Mouse (Mus musculus): ENCODE measurements at regions not wholly inside any gene's neighbourhood (a gene's known extent, or its start where the extent isn't known, plus 50 kb on each side); places are given as distances from the start of the nearest gene placed in this dataset.

DNA sequence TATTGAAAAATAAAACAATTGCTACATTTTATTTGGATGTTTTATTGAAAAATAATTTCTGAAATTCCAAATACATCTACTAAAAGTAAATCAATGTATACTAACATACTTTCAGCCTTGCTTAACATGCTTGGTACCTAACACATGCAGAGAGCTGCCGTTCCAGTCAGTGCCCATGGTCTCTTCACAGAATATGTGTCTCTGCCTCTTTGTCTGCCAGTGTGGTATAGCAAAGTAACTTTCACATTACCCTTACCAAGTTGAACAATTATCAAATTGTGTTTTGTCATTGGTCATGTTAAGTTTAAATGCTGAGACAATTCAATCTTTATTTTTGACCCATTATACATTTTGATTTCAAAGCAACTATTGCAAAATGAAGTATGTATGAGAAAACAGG is 1159.2 kb upstream of the Foxg1 start:
- Histone ChIP-seq H3K27me3 (no peaks in the 10 kb centered on the region), H3K9ac (no peak overlapping the region), H3K27ac (0 out of 2 replicates have a peak overlapping the region, but pooled peaks have one; percentile 60), H3K36me3 (no peaks in the 10 kb centered on the region), H3K4me2 (no peak overlapping the region), H3K4me1 (replicated peaks) (peaks cover 6% of the 10 kb centered on the region; the same call in 1 of the 2 replicates), H3K9me3 (no peaks in the 10 kb centered on the region), H3K4me3 (no peak overlapping the region)
- WGBS: 28% methylated on average over 1 of the region's 1 CpGs
- ATAC-seq (ENCODE audit: low FRiP score): no peak

DNA sequence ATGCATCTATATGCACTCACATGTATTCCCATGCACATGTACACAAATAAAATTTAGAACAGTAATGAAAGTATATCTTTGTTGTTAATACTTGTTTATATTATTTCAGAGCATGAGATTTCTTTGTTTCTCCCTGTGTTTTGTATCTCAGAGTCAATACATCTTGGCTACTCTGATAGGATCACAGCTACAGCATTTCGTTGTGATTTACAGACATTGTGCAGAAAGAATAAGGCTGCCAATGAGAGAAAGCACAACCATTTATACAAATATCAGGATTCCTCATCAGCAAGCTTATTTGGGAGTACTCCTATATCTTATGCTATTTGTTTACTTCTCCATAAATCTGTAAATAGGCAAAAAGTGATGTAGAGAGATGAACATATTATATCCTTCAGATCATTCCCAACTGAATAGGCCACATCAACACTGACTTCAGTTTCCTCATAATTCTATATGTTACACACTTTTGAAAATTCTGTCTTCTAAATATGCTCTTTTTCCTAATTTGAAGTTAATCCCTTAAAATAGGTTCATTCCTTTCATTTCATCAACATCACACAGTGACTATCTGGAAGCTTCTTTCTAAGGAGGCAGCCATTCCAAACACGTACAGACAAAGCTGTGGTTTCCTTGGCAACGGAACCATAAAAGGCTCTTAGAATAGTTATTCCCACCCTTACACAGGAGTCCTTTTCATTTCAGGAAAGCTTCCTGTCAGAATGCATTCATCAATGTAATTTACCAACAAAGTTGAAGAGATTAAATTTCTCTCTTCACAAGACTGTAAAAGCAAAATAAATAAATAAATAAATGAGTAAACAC is 1160.3 kb upstream of the Foxg1 start:
- Histone ChIP-seq H3K9me3 (no peaks in the 10 kb centered on the region), H3K9ac (no peak overlapping the region), H3K36me3 (no peaks in the 10 kb centered on the region), H3K4me1 (replicated peaks) (peaks cover 6% of the 10 kb centered on the region; the same call in 1 of the 2 replicates), H3K4me3 (no peak overlapping the region), H3K27me3 (no peaks in the 10 kb centered on the region), H3K4me2 (no peak overlapping the region), H3K27ac (peak overlapping the region; percentile 69)
- 31% methylated on average over 3 of the region's 3 CpGs for WGBS
- peak; percentile 94 for ATAC-seq (ENCODE audit: low FRiP score)

DNA sequence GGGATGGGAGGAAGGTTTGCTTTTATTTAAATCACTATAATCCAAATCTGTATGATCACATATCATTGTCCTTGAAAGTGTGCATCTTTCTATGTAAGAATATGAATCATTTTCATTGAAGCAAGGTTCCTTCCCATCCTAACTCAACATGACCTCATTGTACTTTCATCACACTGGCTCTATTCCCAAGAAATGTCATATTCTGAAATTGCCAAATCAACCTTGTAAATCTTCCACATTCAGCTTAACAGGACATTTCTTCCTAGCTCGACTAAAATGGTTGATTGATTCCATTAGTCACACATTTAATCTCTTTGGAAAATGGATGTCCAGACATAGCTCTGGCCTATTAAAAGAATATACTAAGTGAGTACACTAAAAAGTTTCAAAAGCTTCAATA is 1200.6 kb upstream of the Foxg1 start:
- Histone ChIP-seq H3K27me3 (no peaks in the 10 kb centered on the region), H3K4me3 (no peak overlapping the region), H3K9ac (no peak overlapping the region), H3K27ac (no peak overlapping the region), H3K4me1 (replicated peaks) (no peaks in the 10 kb centered on the region), H3K36me3 (no peaks in the 10 kb centered on the region), H3K4me2 (no peak overlapping the region), H3K9me3 (no peaks in the 10 kb centered on the region)
- 32% methylated on average over 1 of the region's 1 CpGs for WGBS
- ATAC-seq (ENCODE audit: low FRiP score): no peak

DNA sequence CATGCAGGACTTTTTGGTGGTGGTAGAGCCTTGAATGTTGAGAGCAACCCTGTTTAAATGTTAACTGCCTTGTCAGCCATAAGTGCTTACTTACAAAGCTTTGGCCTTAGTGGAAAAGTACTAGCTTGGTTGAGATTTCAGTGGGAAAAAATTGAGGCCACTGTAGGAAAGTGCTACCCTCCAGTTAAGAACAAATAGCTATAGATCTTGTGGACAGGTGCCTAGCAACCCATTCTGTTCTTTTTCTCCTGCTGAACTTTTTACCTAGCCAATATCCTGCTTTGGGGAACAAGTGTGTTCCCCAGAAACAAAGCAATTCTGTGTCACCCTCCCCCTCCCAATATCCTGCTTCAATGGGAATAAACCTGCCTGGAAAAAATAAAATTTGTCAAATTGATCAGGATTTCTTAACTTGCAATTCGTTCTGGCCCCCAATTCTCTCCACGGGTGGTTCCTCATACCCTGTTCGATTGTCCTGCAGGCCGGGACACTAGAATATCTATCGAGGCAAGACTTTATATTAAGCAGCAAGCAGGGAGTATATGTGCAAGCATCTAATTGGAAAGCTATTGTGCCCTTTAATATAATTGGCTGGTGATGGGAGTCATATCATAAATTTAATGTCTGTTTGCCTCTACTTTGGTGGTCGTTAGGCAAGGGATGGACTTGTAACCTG is 1208.4 kb upstream of the Foxg1 start:
- no peak overlapping the region for H3K9ac ChIP-seq
- H3K36me3 ChIP-seq: no peaks in the 10 kb centered on the region
- ATAC-seq (ENCODE audit: low FRiP score): no peak
- H3K4me3 ChIP-seq: no peak overlapping the region
- H3K27me3 ChIP-seq: no peaks in the 10 kb centered on the region
- WGBS: 43% methylated on average over 6 of the region's 6 CpGs
- no peaks in the 10 kb centered on the region for H3K4me1 ChIP-seq (replicated peaks)
- H3K9me3 ChIP-seq: no peaks in the 10 kb centered on the region
- H3K27ac ChIP-seq: no peak overlapping the region
- H3K4me2 ChIP-seq: no peak overlapping the region

DNA sequence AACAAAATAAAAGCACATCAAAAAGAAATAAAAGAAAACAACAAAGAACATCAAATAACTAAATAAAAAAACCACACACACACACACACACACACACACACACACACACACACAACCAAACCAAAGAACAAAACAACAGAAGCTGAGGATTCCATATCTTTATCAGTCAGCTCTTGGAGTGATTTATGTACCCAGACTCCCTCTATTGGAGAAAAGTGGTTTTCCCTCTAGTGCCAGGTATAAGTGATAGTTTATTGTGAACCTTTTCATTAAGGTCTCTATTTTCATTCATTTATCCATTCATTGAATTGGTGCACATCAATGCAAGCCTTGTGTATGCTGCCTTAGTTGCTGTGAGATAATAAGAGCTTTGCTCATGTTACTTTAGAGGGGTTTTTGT is 1236.3 kb upstream of the Foxg1 start:
- Histone ChIP-seq H3K4me3 (no peak overlapping the region), H3K4me1 (replicated peaks) (no peaks in the 10 kb centered on the region), H3K36me3 (no peaks in the 10 kb centered on the region), H3K27me3 (no peaks in the 10 kb centered on the region), H3K27ac (no peak overlapping the region), H3K4me2 (no peak overlapping the region), H3K9ac (no peak overlapping the region), H3K9me3 (no peaks in the 10 kb centered on the region)
- ATAC-seq (ENCODE audit: low FRiP score): no peak

DNA sequence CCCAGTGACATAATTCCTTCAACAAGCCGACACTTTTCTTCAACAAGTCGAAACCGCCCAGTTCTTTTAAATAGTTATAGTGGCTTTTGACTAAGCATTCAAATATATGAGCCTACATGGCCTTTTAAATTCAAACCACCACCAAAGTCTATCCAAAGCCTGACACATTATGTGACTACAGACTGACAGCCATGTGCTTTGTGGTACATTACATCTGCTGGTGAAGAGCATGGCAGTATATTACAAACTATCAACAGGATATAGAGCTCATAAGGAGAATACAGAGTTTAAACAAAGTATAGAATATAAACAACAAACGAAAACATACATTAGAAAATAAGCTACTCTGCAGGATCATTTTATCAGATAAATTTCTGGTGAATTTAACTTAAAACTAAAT is 1259.5 kb upstream of the Foxg1 start:
- Histone ChIP-seq H3K4me3 (no peak overlapping the region), H3K9me3 (no peaks in the 10 kb centered on the region; the same call in 1 of the 2 replicates), H3K36me3 (no peaks in the 10 kb centered on the region), H3K27ac (no peak overlapping the region), H3K27me3 (no peaks in the 10 kb centered on the region), H3K4me1 (replicated peaks) (no peaks in the 10 kb centered on the region), H3K9ac (no peak overlapping the region), H3K4me2 (no peak overlapping the region)
- WGBS: 92% methylated on average over 4 of the region's 4 CpGs
- no peak for ATAC-seq (ENCODE audit: low FRiP score)

DNA sequence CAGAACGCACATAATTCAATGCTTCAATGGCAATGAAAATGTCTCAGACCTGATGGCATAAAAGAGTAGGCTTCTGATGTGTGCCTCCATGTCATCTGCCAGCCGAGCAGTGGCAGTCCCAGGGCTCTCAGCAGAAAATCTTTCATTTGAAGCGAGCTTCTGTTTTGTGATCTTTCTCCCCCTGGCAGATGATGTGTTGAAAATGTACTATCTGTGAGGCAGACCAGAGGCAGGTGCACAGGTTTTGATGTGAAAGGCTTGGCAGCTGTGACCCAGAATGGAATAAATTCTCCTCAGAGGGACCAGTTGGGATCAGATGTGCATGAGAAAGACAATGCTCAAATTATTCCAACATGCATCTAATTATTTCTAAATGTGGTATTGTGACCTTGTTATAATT is 1281.0 kb upstream of the Nova1 start:
- Histone ChIP-seq H3K4me2 (no peak overlapping the region), H3K9ac (no peak overlapping the region), H3K4me3 (no peak overlapping the region), H3K4me1 (replicated peaks) (no peaks in the 10 kb centered on the region), H3K9me3 (peaks cover 10% of the 10 kb centered on the region), H3K36me3 (no peaks in the 10 kb centered on the region), H3K27me3 (no peaks in the 10 kb centered on the region), H3K27ac (peak overlapping the region; percentile 44; the same call in 1 of the 2 replicates)
- ATAC-seq (ENCODE audit: low FRiP score): peak; percentile 63
- 46% methylated on average over 3 of the region's 3 CpGs for WGBS

DNA sequence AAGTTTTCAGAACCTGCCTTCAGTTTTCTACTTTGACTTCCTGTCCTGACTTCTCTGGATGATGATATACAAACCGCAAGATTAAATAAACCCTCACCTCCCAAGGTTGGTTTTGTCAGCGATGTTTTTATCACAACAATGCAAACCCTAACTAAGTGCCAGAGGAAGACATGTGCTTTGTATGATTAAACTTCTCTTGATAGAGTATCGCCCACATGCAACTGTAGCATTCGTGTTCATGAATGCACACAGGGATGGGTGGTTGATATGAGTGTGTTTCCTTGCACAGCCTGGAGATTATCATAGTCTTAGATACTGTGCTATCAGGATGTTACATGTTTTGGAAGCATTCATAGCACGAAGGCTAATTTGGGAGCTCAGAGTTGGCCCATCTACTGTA is 1268.3 kb upstream of the Nova1 start:
- 92% methylated on average over 5 of the region's 5 CpGs for WGBS
- Histone ChIP-seq H3K27me3 (no peaks in the 10 kb centered on the region), H3K36me3 (no peaks in the 10 kb centered on the region), H3K9ac (no peak overlapping the region), H3K27ac (no peak overlapping the region), H3K4me1 (replicated peaks) (no peaks in the 10 kb centered on the region), H3K4me2 (no peak overlapping the region), H3K4me3 (no peak overlapping the region), H3K9me3 (no peaks in the 10 kb centered on the region)
- ATAC-seq (ENCODE audit: low FRiP score): no peak

DNA sequence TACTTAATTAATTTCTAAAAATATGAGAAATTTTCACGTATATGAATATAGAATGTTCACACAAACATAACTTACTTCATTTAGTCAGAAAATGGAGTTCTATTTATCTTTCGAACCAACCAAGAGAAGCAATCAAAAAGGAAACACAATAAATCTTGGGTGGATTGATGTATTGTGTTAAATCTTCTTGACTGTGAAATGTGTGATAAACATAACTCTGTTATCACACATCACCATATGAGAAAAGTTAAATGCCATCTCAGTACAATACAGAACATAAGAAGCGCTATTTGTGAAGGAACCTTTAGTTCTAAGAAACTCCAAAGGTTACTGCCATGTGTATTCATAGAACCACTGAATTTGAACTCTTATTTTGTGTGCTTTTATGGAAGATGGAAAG is 1264.6 kb upstream of the Nova1 start:
- Histone ChIP-seq H3K27ac (no peak overlapping the region), H3K9ac (no peak overlapping the region), H3K9me3 (no peaks in the 10 kb centered on the region), H3K4me2 (no peak overlapping the region), H3K4me3 (no peak overlapping the region), H3K27me3 (no peaks in the 10 kb centered on the region), H3K4me1 (replicated peaks) (no peaks in the 10 kb centered on the region), H3K36me3 (no peaks in the 10 kb centered on the region)
- ATAC-seq (ENCODE audit: low FRiP score): no peak
- 91% methylated on average over 3 of the region's 3 CpGs for WGBS

DNA sequence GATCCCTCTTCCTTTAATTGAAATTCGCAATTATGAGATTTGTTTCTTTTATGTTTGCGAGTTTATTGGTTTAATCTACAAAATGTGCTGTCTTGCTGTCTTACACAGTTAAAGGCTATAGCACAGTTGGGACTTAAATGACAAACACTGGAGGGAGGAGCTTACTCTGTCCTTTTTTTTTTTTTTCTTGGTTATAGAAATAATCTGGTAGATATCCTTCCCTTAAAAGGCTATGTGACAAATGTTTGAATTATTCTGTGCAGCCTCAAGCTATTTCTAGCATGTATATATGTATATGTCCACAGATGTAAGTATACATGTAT is 1243.9 kb upstream of the Nova1 start:
- Histone ChIP-seq H3K4me1 (replicated peaks) (0 out of 2 replicates have a peak, but pooled peaks cover 5% of the 10 kb centered on the region), H3K4me2 (no peak overlapping the region), H3K27me3 (no peaks in the 10 kb centered on the region), H3K9ac (no peak overlapping the region), H3K9me3 (no peaks in the 10 kb centered on the region), H3K4me3 (no peak overlapping the region), H3K27ac (peak overlapping the region; percentile 85), H3K36me3 (no peaks in the 10 kb centered on the region)
- WGBS: 89% methylated on average over 2 of the region's 2 CpGs
- ATAC-seq (ENCODE audit: low FRiP score): peak; percentile 76

DNA sequence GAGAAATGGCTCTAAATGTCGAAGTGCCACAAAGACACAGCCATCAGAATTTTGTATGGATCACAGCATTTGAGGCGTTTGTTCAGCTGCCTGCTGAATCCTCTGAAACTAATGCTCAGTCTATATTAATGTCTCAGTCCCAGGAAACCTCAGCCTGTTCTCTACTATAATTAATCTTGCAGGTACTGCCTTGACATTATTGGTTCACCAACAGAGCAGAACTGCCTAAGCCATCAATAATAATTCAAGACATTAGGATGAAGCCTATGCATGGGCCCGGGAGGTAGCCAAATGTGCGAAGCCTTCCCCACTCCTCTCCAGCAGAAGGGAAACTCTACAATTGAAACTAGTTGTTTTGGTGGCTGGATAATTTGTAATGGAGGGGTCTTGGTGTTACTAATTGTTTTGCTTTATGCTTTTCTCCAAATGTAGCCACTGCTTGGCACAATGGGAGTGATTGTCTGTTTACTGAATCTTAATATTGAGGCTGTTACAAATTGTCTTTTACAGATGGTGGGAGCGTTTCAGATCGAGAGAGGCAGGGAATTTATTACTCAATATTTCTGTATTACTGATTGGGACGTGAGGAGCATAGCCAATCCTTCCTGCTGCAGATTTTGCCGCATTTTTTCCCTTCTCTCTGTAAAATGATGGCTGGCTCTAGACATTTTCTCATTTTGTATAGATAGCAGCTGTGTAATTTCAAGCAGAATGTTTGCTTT is 1243.3 kb upstream of the Nova1 start:
- H3K36me3 ChIP-seq: no peaks in the 10 kb centered on the region
- H3K4me1 ChIP-seq (replicated peaks): 0 out of 2 replicates have a peak, but pooled peaks cover 5% of the 10 kb centered on the region
- H3K27me3 ChIP-seq: no peaks in the 10 kb centered on the region
- H3K9ac ChIP-seq: no peak overlapping the region
- ATAC-seq (ENCODE audit: low FRiP score): peak; percentile 89
- no peak overlapping the region for H3K4me2 ChIP-seq
- WGBS: 48% methylated on average over 8 of the region's 8 CpGs
- H3K4me3 ChIP-seq: no peak overlapping the region
- peak overlapping the region; percentile 85 for H3K27ac ChIP-seq
- no peaks in the 10 kb centered on the region for H3K9me3 ChIP-seq

DNA sequence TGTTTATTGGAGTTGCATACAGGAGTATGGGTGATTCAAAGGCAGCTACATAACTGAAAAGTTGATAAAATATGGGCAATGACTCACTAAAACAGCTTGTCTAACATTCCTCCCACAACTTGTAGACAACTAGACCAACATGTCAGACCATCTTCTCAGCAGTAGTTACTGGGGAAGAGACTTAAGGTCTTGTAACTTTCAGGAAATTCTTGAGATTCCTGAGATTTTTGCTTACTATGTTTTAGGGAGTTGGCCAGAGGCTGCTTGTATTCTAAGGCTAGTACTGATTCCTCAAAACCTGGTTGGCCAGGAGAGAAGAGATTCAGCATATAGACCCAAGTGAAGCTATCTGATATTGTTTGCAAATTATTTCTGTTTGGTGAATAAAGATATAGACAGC is 1201.7 kb upstream of the Nova1 start:
- no peak for ATAC-seq (ENCODE audit: low FRiP score)
- H3K4me2 ChIP-seq: no peak overlapping the region
- H3K27ac ChIP-seq: no peak overlapping the region
- H3K4me1 ChIP-seq (replicated peaks): no peaks in the 10 kb centered on the region
- H3K4me3 ChIP-seq: no peak overlapping the region
- no peaks in the 10 kb centered on the region for H3K36me3 ChIP-seq
- no peaks in the 10 kb centered on the region for H3K27me3 ChIP-seq
- no peak overlapping the region for H3K9ac ChIP-seq
- no peaks in the 10 kb centered on the region for H3K9me3 ChIP-seq

Data from hindbrain, embryonic 13.5 days (tissue).